Mouse (Mus musculus) left cerebral cortex, adult 11 months (tissue): Measurements from ENCODE around the gene Rgs10.
A peak's percentile ranks its signal among the peaks of the same experiment; 100 is the strongest.

ENCODE experiments used
- DNase-seq: peaks from one replicate; pipeline ENCODE4 v3.0.0; 2022; ENCODE audit warnings: low spot score

Rgs10 gene

GRCm38 (mm10) chr7:128417930-128418779 is at the start of gene Rgs10:
Gene Rgs10 (minus strand): TSS chr7:128418758.
- no peak for DNase-seq

GRCm38 (mm10) chr7:128462406-128462805 is 43.8 kb upstream of the Rgs10 start:
- no peak for DNase-seq

GRCm38 (mm10) chr7:128461285-128462215 is 43.0 kb upstream of the Rgs10 start, which contains the start of gene Tial1:
Gene Tial1 (minus strand): TSS chr7:128461717.
- peak; percentile 99 for DNase-seq

- DNase-seq = peak; percentile 27
Observed at GRCm38 (mm10) chr7:128460865-128461228, 42.3 kb upstream of the Rgs10 start.

- DNase-seq = no peak
Observed at GRCm38 (mm10) chr7:128460131-128460864, 41.7 kb upstream of the Rgs10 start.

GRCm38 (mm10) chr7:128459791-128460130 is 41.2 kb upstream of the Rgs10 start:
- DNase-seq = no peak

GRCm38 (mm10) chr7:128458011-128458410 is 39.5 kb upstream of the Rgs10 start:
- no peak for DNase-seq

- DNase-seq = no peak
Observed at GRCm38 (mm10) chr7:128452731-128453130, 34.2 kb upstream of the Rgs10 start.

GRCm38 (mm10) chr7:128440584-128440983 is 22.0 kb upstream of the Rgs10 start:
- DNase-seq = no peak

- DNase-seq = no peak
Observed at GRCm38 (mm10) chr7:128439251-128439650, 20.7 kb upstream of the Rgs10 start.

- DNase-seq = no peak
Observed at GRCm38 (mm10) chr7:128438131-128438530, 19.6 kb upstream of the Rgs10 start.

GRCm38 (mm10) chr7:128433213-128433612 is 14.7 kb upstream of the Rgs10 start:
- DNase-seq = no peak

GRCm38 (mm10) chr7:128432574-128432973 is 14.0 kb upstream of the Rgs10 start:
- no peak for DNase-seq

- no peak for DNase-seq
Observed at GRCm38 (mm10) chr7:128422491-128422890, 3.9 kb upstream of the Rgs10 start.

- no peak for DNase-seq
Observed at GRCm38 (mm10) chr7:128421701-128422100, 3.1 kb upstream of the Rgs10 start.

GRCm38 (mm10) chr7:128419690-128420089 is 1.1 kb upstream of the Rgs10 start:
- no peak for DNase-seq

GRCm38 (mm10) chr7:128417226-128417929 is 1.2 kb downstream of the Rgs10 start:
- no peak for DNase-seq

- DNase-seq = no peak
Observed at GRCm38 (mm10) chr7:128416664-128417063, 1.9 kb downstream of the Rgs10 start.

GRCm38 (mm10) chr7:128414433-128414832 is 4.1 kb downstream of the Rgs10 start:
- DNase-seq = no peak

GRCm38 (mm10) chr7:128412071-128412833 is 6.3 kb downstream of the Rgs10 start:
- DNase-seq = no peak
